In the genomic region with DNA sequence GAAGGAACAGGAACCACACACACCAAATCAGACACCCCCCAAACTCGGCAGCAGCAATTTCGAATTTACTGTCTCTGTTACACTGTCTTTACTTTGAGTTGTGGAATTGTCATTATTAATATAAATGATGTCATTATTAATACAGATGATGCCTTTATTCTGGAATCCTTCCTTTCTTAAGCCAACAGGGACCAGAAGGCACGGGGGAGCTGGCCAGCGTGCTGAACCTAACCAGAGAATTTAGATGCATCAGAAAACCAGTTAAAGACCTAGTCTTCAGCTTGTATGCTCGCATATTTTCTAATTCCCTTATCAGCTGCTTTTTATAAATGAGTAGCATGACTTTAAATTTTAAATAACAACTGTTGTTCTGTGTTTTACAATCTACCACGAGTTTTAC, we compare ENCODE assay signal across 10 mouse cellular contexts. TPM values are rescaled to one million over a fixed set of nuclear protein-coding genes. Genes with fewer than 3 reads are reported as not detected.
DNase-seq lines count a peak whose midpoint lies in the region; ATAC-seq and TF ChIP-seq lines count a peak whose summit lies in the region.
"Had no signal": no experiment of that assay in that cellular context is flagged by ENCODE, and none has a peak within 500 bp of the region (broad histone marks: within the 10 kb centered on the region; RNA-seq: fewer than 3 reads in every experiment).

No protein-coding gene starts in this region.

- H3K27me3 ChIP-seq in heart, embryonic 13.5 days (replicated peaks): peaks cover 28% of the 10 kb centered on the region
- H3K27me3 ChIP-seq in heart, embryonic 11.5 days (ENCODE audit: control insufficient read depth, insufficient read depth, low read length): peaks cover 6% of the 10 kb centered on the region; the same call in 1 of the 2 replicates
- peaks cover 29% of the 10 kb centered on the region for H3K27me3 ChIP-seq in liver, postnatal 0 days (ENCODE audit: insufficient read depth, low read length)

- WGBS in heart, embryonic 13.5 days: 11% methylated on average over 6 of the region's 6 CpGs
- 12% methylated on average over 6 of the region's 6 CpGs for WGBS in heart, embryonic 11.5 days (ENCODE audit: insufficient replicate concordance)
- WGBS in liver, postnatal 0 days (ENCODE audit: insufficient replicate concordance): 11% methylated on average over 6 of the region's 6 CpGs

- H3K36me3 ChIP-seq in heart, embryonic 13.5 days: no peaks in the 10 kb centered on the region
- H3K36me3 ChIP-seq in heart, embryonic 11.5 days (ENCODE audit: control insufficient read depth, insufficient read depth, low read length): no peaks in the 10 kb centered on the region
- no peaks in the 10 kb centered on the region for H3K36me3 ChIP-seq in ES-E14 (ENCODE audit: control insufficient read depth, insufficient read depth, low read length, poor library complexity, severe bottlenecking)
- no peaks in the 10 kb centered on the region for H3K36me3 ChIP-seq in liver, postnatal 0 days (replicated peaks; ENCODE audit: insufficient read depth, low read length)
- H3K36me3 ChIP-seq: embryonic facial prominence, embryonic 13.5 days; liver, embryonic 13.5 days had no signal

- TF ChIP-seq EP300 in liver, postnatal 0 days (IDR thresholded peaks at IDR 0.05; ENCODE audit: low read depth): no peak

- ATAC-seq in heart, embryonic 13.5 days (ENCODE audit: extremely low read depth, insufficient number of reproducible peaks, low FRiP score, low TSS enrichment): no peak
- ATAC-seq in heart, embryonic 11.5 days (replicated peaks; ENCODE audit: insufficient number of reproducible peaks, low FRiP score, low TSS enrichment): no peak
- no peak for ATAC-seq in liver, postnatal 0 days
- no peak for ATAC-seq in megakaryocyte progenitor cell, adult 5-6 weeks (replicated peaks; ENCODE audit: poor library complexity)
- no peak for ATAC-seq in erythroid progenitor cell, adult 5-6 weeks (replicated peaks; ENCODE audit: low FRiP score, poor library complexity, severe bottlenecking)

- H3K9me3 ChIP-seq in heart, embryonic 13.5 days: peaks cover 4% of the 10 kb centered on the region; the same call in 1 of the 2 replicates
- H3K9me3 ChIP-seq in heart, embryonic 11.5 days (replicated peaks; ENCODE audit: control insufficient read depth, low read length): no peaks in the 10 kb centered on the region; the same call in 1 of the 2 replicates
- H3K9me3 ChIP-seq in ES-E14 (ENCODE audit: control insufficient read depth, insufficient read depth, low read depth, low read length): no peaks in the 10 kb centered on the region
- no peaks in the 10 kb centered on the region for H3K9me3 ChIP-seq in liver, postnatal 0 days (ENCODE audit: low read length)
- H3K9me3 ChIP-seq: embryonic facial prominence, embryonic 13.5 days; liver, embryonic 13.5 days had no signal

- no peak overlapping the region for H3K9ac ChIP-seq in heart, embryonic 13.5 days
- no peak overlapping the region for H3K9ac ChIP-seq in heart, embryonic 11.5 days (ENCODE audit: low read depth, low read length)
- H3K9ac ChIP-seq in ES-E14 (ENCODE audit: insufficient read depth, low read depth, low read length, poor library complexity, severe bottlenecking): no peak overlapping the region
- no peak overlapping the region for H3K9ac ChIP-seq in liver, postnatal 0 days (replicated peaks)
- H3K9ac ChIP-seq: liver, embryonic 13.5 days had no signal

- no peak overlapping the region for H3K4me3 ChIP-seq in heart, embryonic 13.5 days
- no peak overlapping the region for H3K4me3 ChIP-seq in heart, embryonic 11.5 days (ENCODE audit: low read depth, low read length)
- H3K4me3 ChIP-seq in ES-E14 (ENCODE audit: insufficient read depth in 1 of 2, low read depth in 1 of 2, low read length in 2 of 2, poor library complexity in 1 of 2, severe bottlenecking in 1 of 2): no peak overlapping the region
- H3K4me3 ChIP-seq in liver, postnatal 0 days (ENCODE audit: low read depth, low read length): no peak overlapping the region
- H3K4me3 ChIP-seq: liver, embryonic 13.5 days had no signal

- DNase-seq in ES-E14 (ENCODE audit: low read depth, low spot score): peak; percentile 51
- peak; percentile 74 for DNase-seq in embryo, embryonic 11 days
- DNase-seq in liver, postnatal 0 days: peak; percentile 18
- DNase-seq in frontal cortex, postnatal 14 days (ENCODE audit: low spot score in 2 of 2): no peak
- DNase-seq: liver, embryonic 13.5 days had no signal

- peaks cover 26% of the 10 kb centered on the region for H3K4me1 ChIP-seq in heart, embryonic 13.5 days
- peaks cover 9% of the 10 kb centered on the region for H3K4me1 ChIP-seq in heart, embryonic 11.5 days (ENCODE audit: control insufficient read depth, insufficient read depth, low read length)
- H3K4me1 ChIP-seq in ES-E14 (ENCODE audit: control insufficient read depth in 2 of 2, insufficient read depth in 2 of 2, low read length in 2 of 2, poor library complexity in 1 of 2): no peaks in the 10 kb centered on the region
- H3K4me1 ChIP-seq in liver, postnatal 0 days (ENCODE audit: insufficient read depth): no peaks in the 10 kb centered on the region

- in situ Hi-C loops in ES-E14 (cut with MboI; ENCODE audit: low sequenced_read_pairs in 2 of 2, unreplicated experiment in 2 of 2): no loop called here

- 0 out of 2 replicates have a peak overlapping the region, but pooled peaks have one; percentile 94 for H3K4me2 ChIP-seq in heart, embryonic 13.5 days
- H3K4me2 ChIP-seq in heart, embryonic 11.5 days: no peak overlapping the region; the same call in 1 of the 2 replicates
- H3K4me2 ChIP-seq in liver, postnatal 0 days (ENCODE audit: low read depth, low read length): no peak overlapping the region
- H3K4me2 ChIP-seq: liver, embryonic 13.5 days had no signal

- TF ChIP-seq CTCF in liver, postnatal 0 days (IDR thresholded peaks at IDR 0.05; ENCODE audit: low read depth): no peak

- no peak overlapping the region for H3K27ac ChIP-seq in heart, embryonic 13.5 days (replicated peaks)
- no peak overlapping the region for H3K27ac ChIP-seq in heart, embryonic 11.5 days (ENCODE audit: low read depth, low read length)
- no peak overlapping the region for H3K27ac ChIP-seq in ES-E14 (ENCODE audit: insufficient read depth, low read depth, low read length, poor library complexity, severe bottlenecking)
- H3K27ac ChIP-seq in liver, postnatal 0 days (ENCODE audit: low read depth): no peak overlapping the region
- H3K27ac ChIP-seq: embryonic facial prominence, embryonic 13.5 days; liver, embryonic 13.5 days had no signal

TF ChIP-seq in ES-E14, 5 proteins besides CTCF, POLR2A, EP300 and RAD21:
- TF ChIP-seq ZC3H11A (IDR thresholded peaks at IDR 0.05; ENCODE audit: borderline replicate concordance, low read depth, low read length) (no peak), CHD2 (IDR thresholded peaks at IDR 0.05; ENCODE audit: low read depth, low read length) (no peak), ZNF384 (IDR thresholded peaks at IDR 0.05; ENCODE audit: low read depth, low read length) (no peak), MAFK (IDR thresholded peaks at IDR 0.05; ENCODE audit: insufficient read depth, low read depth, low read length) (no peak), HCFC1 (IDR thresholded peaks at IDR 0.05; ENCODE audit: borderline replicate concordance, insufficient read depth, low read length) (no peak)
TF ChIP-seq in ES-E14: peak in this region for 0.

RNA-seq across cellular contexts. Expression of gene Cadps, which starts 0.9 kb away (rescaled TPM):
- 0.48 and 0.51 TPM in 2 replicates for polyA plus RNA-seq in heart, embryonic 13.5 days (2015; fragmentation: Nextera tagmentation; extraction: Ambion mirVana)
- 1.9 and 2.3 TPM in 2 replicates for polyA plus RNA-seq in heart, embryonic 11.5 days (2014; fragmentation: Nextera tagmentation; extraction: Ambion mirVana)
- 0.49 and 0.58 TPM in 2 replicates for total RNA-seq in ES-E14 (2012; rRNA removed)
- not detected in 2 replicates for polyA plus RNA-seq in liver, postnatal 0 days (2015; fragmentation: Nextera tagmentation; extraction: Ambion mirVana)
- total RNA-seq in megakaryocyte progenitor cell, adult 5-6 weeks (2015): not detected in 2 replicates
- total RNA-seq in megakaryocyte progenitor cell, adult 5-6 weeks (2017): not detected in 2 replicates
- not detected in 2 replicates for total RNA-seq in erythroid progenitor cell, adult 5-6 weeks (2015; ENCODE audit: low replicate concordance)
- not detected in 2 replicates for total RNA-seq in erythroid progenitor cell, adult 5-6 weeks (2017; ENCODE audit: low replicate concordance)

Comparison
In these comparisons a context has a peak if more than half of its experiments do, and no peak if none do; other contexts are left out.
1. DNase-seq: peak in ES-E14 (single experiment), embryo, embryonic 11 days (single experiment) and liver, postnatal 0 days (single experiment); none in frontal cortex, postnatal 14 days (0 of 2).